Mouse (Mus musculus) bone marrow macrophage, adult 2 months (primary cell): ENCODE data around the gene Aktip.

Experiments used
- CTCF ChIP-seq: IDR thresholded peaks from 2 replicates; pipeline ENCODE4 v1.5.1; 2012; ENCODE audit warnings: low read depth, mild to moderate bottlenecking, low read length, moderate library complexity
- POLR2A ChIP-seq: IDR thresholded peaks from 2 replicates; pipeline ENCODE4 v1.6.1; 2012; ENCODE audit warnings: mild to moderate bottlenecking, low read depth, low read length, borderline replicate concordance

- TF ChIP-seq CTCF (no peak), POLR2A (no peak)
Observed at GRCm38 (mm10) chr8:91134659-91135058, 65.1 kb downstream of the Aktip start.
